Mouse (Mus musculus): ENCODE data around the gene Trim41.
"Not testable (repeated sequence)": the region's sequence is repeated elsewhere in the genome, so short reads cannot be mapped to it uniquely, and the experiment has no call there.

The Trim41 gene

DNA sequence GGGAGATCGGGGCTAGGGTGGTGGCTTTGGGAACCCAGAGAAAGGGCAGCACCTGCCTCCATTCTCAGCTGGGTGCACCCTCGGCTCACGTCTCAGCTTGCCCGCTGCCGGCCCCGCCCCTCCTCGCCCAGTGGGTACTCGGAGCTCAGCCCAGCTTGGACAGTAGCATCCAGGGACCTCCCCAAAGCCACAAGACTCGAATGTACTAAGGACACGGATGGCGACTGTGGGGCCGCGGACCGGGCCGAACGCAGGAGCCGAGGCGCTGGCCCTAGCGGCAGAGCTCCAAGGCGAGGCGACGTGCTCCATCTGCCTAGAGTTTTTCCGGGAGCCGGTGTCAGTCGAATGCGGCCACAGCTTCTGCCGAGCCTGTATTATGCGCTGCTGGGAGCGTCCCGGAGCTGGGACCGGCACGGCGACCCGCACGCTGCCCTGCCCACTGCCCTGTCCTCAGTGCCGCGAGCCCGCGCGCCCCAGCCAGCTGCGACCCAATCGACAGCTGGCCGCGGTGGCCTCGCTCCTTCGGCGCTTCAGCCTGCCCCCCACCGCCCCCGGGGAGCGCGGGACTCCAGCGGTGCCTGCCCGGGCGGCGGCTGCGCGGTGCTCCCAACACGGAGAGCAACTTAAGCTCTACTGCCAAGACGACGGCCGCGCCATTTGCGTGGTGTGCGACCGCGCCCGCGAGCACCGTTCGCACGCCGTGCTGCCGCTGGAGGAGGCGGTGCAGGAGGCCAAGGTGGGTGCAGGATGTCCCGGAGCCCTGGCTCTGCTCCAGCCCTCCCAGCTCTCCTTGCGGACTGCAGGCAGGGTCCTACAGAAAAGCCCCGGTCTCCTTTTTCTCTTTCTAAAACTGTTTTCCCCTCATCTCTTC, 20.4 kb upstream of the Trim41 start:
- DNase-seq, result peak; percentile 79 to 81

DNA sequence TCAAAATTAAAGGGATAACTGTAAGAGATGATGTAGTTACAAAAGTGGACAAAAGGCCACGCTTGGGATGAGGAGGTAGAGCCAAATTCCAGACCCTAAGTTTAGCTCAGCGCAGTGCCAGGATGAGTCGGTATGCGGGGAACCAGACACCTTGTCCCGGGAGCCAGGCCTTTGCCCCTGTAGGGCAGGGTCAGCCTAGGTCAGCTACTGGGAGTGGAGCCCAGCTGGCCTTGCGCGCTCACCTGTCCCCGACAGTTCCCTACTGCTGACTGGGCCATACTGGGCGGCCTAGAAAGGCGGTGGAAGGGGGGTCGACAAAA, 19.8 kb upstream of the Trim41 start:
- no peak for DNase-seq

DNA sequence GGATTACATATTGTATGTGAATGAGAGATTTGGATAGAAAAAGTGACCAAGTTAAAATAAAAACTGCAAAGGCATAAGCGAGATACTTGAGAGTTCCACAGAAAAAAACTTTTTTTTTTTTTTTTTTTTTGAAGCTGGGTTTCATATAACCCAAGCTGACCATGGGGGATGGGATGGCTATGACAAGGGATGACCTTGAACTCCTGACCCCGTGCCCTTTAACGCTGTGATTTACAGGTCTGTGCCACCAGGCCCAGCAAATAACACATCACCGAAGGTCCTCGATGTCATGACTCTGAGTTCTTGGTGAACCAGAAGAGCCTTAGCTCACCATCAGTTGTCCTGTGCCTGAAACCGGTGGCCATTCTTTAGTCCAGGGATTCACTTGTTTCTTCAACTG, 18.8 kb upstream of the Trim41 start:
- no peak for DNase-seq

DNA sequence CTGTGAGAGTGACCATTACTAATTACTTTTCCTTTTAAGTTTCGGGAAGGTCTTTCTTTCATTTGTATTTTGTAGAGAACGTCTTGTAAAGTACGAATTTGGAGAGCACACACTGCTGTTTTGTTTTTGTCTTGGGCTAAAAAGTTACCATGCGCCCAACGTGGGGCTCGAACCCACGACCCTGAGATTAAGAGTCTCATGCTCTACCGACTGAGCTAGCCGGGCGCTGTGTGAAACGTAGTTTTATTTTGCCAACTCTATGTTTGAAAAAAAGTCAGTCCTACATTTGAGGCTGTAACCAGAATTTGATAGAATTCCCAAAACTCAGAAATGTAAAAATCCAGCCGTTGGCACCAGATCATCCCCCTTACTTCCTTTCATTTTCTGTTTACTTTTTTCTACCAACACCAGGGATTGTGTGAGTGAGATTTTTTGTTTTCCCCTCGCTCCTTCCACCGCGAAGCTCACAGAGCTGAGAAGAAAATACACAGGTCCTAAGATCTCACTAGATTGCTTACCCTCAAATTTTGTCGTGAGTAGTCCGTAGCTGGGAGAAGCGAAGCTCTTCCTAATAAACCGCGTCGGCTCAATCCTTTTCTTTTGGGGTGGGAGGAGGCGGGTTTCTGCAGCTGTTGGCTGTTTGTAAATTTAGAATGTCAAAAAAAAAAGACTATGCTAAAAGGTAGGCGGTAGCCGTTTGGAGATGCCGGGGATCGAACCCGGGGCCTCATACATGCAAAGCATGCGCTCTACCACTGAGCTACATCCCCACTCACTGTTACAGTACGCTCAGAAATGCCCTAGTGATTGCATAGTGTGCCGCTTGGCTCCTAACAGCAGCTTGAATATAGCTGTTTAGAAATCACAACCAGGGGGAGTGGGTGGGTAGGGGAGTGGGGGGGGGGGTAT, 16.8 kb upstream of the Trim41 start:
- DNase-seq, result peak; percentile 91 to 93

DNA sequence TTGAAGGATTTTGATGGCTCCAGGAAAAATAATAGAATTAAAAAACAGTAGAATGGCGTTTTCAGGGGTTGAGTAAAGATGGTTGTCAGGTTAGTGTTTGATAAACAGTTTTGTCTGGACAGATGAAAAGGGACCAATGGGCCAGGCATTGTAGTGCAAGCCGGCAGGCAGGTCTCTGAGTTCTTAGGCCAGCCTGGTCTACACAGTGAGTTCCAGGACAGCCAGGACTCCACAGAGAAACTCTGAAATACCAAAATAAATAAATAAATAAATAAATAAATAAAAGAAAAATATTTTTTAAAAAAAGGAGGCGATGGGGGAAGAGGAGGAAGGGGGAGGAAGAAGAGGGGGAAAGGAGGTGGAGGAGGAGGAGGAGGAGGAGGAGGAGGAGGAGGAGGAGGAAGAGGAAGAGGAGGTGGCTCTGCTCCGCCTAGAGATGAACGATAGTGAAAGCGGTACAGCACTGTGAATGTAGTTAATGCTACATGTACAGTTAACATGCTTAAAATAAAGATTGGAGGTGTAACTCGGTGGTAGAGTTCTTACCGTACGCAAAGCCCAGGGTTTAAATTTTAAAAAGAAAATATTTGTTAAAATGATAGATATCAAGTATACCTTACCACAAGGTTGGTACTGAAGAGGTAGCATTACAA, 16.1 kb upstream of the Trim41 start:
- DNase-seq, result no peak

DNA sequence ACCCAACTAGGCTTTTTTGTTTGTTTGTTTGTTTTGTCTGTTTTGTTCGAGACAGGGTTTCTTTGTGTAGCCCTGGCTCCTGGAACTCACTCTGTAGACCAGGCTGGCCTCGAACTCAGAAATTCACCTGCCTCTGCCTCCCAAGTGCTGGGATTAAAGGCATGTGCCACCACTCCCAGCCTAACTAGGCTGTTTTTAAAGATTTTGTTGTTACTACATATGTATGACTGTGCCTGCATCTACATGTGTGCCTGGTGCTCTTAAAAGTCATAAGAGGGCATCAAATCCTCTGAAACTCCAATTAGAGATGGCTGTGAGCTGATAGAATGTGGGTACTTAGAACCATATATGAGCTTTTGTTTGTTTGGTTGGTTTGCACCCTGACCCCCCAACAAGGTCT, 14.1 kb upstream of the Trim41 start:
- no peak for DNase-seq

DNA sequence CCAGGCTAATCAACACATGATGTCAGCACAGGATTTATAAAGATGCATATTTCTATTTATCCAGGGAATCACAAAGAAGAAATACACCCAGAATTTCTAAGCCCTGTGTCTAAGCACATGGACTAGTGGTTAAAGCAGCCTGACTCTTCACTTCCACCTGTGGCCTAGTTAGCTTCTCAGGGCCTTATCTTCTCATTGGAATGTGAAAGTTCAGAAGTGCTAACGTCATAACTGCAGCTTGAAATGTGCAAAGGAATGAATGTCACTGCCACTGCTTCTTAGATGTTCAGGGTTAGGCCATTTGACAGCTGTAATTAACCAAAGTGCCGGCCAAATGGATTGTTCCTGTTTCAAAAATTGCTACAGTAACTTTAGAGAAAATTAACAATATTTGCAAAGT, 13.1 kb upstream of the Trim41 start:
- DNase-seq, result no peak

DNA sequence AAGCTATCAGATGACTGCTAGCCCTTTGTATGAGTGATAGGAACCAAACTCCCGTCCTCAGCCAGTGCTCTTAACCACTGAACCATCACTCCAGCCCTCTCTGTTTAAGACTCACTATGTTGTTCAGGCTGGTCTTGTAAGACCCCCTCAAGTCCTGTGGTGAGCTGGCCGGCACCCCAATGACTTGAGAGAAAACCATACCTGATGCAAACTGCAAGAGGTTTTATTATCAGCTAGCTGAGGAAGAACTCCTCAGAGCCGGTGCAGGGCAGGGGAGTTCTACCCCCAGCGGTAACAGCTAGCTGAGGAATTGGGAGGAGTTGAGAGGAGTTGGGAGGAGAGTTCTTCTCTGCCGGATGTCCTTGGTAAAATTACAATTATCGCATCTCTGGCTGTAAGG, 10.8 kb upstream of the Trim41 start:
- no peak for DNase-seq

DNA sequence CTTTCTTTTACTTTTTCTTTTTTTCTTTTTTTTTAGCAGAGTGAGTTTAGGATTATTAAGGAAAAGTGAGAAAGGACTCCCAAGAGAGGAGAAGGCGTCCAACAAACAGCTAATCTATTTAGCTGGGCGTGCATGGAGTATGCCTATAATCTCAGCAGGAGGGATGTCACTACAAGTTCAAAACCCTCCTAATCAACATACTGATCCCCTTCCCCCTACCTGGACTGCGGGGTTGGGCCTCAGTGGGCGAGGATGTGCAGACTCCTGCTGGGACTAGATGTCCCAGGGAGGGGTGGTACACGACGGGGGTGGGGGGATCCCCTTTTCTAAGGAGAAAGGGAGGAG, 9.6 kb upstream of the Trim41 start:
- DNase-seq, result no peak

DNA sequence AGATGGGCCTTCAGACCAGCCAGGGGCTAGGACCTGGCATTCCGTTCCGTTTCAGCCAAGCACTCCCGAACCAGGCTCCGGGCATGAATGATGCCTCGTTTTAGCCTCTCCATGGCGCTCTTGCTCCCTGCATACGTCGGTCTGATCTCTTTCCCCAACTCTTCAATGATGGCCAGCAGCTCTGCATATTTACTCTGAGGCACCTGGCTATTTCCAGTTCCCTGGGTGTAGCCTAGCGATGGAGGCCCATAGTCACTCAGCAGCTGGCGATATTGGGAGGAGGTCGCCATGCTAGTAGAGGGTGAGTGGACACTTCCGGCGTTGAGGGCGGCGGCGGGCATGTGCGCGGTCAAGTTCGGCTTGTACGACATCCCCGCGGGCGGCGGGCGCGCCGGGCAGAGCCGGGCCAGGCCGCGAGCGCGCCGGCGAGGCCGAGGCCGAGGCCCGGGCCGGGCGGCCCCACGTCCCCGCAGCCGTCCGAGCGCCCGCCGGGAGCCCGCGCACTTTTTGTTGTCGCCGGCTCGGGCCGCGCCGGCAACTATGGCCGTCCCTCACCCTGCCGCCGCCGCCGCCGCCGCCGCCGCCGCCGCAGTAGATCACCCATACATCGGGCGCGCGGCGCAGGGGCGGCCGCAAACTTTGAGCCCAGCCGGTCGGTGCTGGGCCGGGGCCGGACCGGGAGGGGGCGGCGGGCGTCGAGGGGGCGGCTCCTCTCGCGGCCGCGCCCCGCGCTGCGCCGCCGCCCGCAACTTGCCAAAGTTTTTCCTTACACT, 9.0 kb upstream of the Trim41 start, which contains the start of the genes Trim7 and Gm12184:
TSS of gene Trim7 (plus strand) at position 162 of the 773 bp plus-strand sequence.
TSS of gene Gm12184 (minus strand) at position 677 of the 773 bp plus-strand sequence.
- DNase-seq, result peak; percentile 46 to 47

DNA sequence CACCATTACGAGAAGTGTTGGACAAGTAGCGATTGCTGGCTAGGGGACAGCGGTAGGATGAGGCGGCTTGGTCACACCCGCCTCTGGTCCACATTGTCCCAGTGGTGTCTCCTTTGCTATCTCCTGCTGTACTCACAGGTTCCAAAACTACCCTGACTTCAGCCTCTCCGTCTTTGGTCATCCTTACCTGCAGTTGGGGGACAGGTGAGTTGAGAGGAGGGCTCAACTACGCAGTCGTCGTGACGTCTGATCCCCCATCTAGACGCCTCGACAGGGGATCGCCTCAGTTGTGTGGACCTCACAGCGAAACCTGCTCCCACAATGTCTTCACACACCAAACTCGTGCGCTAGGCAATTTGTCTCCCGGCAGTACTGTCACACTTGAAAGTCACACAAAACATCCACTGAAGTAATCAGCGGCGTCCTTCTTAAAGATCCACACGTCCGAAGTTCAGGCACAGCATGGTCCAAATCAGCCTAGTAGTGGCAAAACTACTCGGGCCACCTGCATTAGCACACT, 7.2 kb upstream of the Trim41 start:
- no peak for DNase-seq

DNA sequence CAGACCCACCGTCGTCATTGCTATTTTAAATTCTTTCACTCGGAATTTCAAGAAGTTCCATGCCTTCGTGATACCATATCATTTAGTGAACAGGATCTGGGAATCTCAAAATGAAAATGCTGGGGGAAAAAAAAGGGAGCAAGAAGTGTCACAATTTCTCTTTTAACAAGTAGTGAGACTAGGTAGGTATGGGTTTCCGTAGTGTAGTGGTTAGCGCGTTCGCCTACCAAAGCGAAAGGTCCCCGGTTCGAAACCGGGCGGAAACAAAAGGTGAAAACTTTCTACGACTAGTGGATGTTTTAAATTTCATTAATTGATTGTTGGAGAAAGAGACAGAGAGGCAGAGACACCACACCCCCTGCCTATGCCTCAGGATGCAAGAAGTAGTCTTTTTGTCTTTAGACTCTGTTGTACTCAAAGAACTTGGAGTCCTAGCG, 6.4 kb upstream of the Trim41 start:
- DNase-seq, result peak; percentile 57 to 59

DNA sequence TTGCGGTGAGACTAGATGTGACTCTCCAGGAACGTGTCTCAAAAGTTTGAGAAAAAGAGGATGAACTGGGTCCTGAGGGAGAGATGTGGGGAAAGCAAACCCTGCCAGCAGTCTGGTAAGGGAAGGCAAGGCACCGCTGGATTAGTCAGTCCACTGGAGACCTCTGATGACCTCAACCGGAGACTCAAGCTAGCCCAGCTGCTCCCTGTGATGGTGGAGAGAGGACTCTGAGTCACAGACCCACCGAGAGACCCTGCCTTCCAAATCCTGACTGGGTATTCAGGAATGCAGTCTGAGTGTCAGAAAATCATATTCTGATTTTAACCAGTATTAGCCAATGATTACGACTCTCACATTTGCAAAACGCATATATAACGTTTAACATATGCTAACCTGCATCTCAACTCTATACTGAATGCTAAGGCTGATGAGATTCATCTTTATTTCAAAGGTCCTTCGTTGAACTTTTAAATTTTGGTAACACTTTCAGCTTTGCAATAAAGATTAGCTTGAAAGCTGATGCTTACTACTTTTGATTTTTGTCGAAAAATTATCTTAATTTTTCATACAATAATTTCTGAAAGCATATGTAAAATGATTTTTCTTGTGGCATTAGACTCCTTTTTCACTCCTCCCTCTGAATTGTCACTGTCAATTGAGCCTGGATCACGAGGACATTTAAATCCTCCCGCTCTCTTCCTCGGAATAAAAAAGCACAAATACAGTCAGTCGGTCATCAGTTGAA, 5.8 kb upstream of the Trim41 start:
- no peak for DNase-seq

DNA sequence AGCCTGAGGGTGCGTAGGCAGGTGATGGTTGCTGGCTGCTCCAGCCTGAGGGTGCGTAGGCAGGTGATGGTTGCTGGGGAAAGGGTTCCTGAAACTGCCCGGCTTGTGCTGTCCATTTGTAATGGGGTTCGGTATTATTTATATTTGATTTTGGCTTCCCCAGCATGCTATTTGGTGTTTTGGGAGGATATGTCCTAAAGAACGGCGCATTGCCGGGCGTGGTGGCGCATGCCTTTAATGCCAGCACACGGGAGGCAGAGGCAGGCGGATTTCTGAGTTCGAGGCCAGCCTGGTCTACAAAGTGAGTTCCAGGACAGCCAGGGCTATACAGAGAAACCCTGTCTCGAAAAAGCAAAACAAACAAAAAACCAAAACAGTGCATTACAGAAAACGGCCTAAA, 4.1 kb upstream of the Trim41 start:
- DNase-seq, result not testable (repeated sequence)

DNA sequence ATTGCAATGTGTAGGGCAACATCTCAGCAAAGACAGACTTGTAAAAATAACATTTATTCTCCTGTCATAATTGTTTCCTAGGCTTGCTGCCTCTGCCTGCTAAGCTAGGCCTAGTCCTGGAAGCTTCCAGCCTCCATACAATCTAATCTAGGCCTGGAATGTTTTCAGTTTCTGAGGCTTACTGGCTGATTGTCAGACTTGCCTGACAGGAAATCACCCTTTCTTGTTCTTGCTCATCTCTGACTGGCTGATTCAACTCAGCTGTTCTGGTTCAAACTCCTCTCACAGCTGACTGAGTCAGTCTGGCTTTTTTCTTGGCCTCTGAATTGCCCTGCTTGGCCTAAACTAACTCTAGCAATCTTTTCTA, 3.1 kb upstream of the Trim41 start:
- no peak for DNase-seq

DNA sequence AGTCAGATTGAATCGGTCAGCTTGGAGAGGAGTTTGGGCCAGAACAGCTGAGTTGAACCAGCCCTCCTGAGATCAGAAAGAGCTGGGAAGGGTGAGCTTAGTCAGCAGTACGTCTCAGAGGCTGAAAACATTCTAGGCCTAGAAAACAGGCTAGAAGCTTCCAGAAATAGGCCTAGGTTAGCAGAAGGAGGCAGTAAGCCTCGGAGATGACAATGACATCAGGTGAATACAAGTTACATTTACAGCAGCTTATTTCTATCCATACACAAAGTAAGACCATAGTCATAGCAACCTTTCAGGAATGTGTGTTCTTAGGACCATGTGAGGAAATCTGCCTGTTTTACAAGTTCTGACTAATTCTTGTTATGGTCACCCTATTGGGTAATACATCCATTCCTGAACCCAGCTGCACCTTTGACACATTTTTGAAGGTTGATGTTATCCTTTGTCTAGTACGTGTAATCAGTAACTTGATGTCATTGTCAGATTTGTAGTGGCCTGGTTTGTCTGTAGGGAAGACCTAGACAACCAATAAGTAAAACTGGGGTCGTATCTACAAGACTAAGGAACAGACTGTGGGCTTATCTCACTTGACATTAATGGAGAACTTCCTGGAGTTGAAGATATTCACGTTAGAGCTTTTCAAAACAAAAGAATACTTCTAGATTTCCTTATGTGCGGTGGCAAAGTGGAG, 2.6 kb upstream of the Trim41 start:
- DNase-seq, result no peak

DNA sequence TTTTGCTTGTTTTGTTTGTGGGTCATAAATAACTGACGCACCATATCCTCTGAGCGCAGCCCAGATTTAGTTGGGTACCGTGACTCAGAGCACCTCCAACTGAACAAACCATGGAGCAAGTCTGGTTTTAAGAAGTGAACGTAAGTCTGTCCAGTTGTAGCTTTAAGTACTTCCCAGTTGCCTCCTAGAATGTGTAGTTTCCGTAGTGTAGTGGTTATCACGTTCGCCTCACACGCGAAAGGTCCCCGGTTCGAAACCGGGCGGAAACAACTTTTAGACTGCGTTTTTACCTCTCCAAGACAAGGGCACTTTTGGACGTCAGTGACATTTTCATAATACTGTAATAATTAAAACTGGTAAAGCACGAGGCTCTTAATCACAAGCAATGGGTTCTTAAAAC, 1.2 kb upstream of the Trim41 start:
- DNase-seq, result peak; percentile 81 to 88

DNA sequence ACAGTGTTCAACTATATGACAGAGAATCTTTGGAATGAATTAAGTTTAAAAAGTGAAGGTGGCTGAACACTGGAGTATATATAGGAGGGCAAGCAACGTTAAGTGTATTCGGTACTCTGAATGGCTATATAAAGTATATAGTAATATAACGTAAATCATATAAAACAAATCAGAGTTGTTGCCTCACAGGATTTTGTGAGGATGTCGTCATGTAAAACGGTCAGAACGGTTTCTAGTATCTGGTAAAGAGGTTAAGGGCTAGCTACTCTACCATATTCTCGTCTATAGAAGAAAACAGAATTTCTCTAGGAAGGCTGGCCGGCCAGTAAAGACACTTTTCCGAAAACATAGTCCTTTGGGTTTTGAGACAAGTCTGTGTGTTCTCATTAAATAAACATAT, 641 bp upstream of the Trim41 start:
- no peak for DNase-seq

DNA sequence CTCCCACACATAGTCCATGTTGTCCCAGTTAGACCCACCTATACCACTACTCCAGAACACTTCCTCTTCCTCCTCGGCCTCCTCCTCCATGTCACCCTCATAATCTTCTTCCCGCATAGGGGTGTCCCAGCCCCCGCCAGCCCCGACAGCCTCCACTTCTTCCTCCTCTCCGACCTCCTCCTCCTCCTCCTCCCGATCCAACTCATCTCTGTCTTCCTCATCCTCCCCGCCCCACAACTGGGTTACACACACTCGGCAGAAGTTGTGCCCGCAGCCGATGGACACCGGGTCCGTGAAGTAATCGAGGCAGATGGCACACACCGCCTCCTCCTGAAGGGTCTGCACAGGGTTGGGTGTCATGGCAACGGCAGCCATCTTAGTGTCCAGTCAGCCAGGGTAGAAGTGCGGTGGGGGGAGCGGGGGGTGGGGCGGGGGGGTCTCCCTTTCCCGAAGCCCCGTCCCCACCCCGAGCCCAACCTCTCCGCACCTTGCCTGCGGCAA, 822 bp downstream of the Trim41 start:
- DNase-seq, result peak; percentile 52 to 54

DNA sequence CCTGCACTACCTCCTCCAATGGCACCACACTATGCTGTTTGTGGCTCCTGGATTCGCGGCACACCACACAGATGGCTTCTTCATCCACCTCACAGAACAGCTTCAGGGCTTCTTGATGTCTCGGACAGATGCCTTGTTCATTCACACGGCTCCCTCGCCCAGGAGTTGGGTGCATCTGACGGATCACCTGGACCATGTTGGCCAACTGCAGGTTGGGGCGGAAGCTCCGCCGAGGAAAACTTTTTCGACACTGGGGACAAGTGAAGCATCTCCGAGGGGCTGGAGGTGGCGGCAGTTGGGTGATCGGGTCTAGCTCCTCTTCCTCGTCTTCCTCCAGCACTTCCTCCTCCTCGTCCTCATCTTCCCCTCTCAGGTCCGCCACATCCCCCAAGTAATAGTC, 1.3 kb downstream of the Trim41 start:
- DNase-seq, result no peak

DNA sequence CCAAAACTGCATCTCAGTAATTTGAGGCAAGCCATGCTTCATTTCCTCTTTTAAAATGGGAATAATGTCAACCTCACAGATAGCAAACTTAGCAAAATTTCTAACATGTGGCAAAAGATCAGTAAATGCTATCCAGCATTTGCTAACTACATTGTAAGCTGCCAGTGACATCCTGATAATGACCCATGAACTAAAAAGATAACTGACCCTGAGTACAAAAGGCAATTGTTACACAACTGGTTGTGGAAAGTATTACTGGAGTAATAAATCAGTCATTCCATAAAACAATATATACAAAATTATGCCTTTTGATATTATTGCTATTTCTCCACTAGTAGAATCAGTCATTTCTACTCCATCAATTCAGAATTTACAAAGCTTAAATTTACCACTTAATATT, 3.4 kb downstream of the Trim41 start:
- DNase-seq, result no peak
